Mouse (Mus musculus): Measurements from ENCODE around the gene Arid1a.

- no peak for TF ChIP-seq CTCF (IDR thresholded peaks at IDR 0.05; ENCODE audit: extremely low read depth, insufficient read length, insufficient replicate concordance, low read depth, low read length)
- peak; percentile 48 for TF ChIP-seq POLR2A (IDR thresholded peaks at IDR 0.05; ENCODE audit: low read depth, low read length)
Measured at GRCm38 (mm10) chr4:133752449-133753374, 3.9 kb downstream of the Arid1a start.
